Mouse (Mus musculus) forebrain, embryonic 12.5 days (tissue): ENCODE measurements at regions not wholly inside any gene's neighbourhood (a gene's known extent, or its start where the extent isn't known, plus 50 kb on each side); places are given as distances from the start of the nearest gene placed in this dataset.

Experiments used
- ATAC-seq: fragments of 200-750 bp; cut with Nextera tagmentation; 2 replicates; pipeline ENCODE4 v1.8.0; 2017; ENCODE audit warnings: moderate TSS enrichment; ENCODE audit not compliant: low FRiP score
- H3K27ac ChIP-seq: fragments of 300-500 bp; sonication (generic); 2 replicates; pipeline ENCODE4 v1.5.1; 2016; ENCODE audit warnings: mild to moderate bottlenecking
- H3K27me3 ChIP-seq: fragments of 300-500 bp; sonication (generic); 2 replicates; pipeline ENCODE4 v1.6.1; 2016; ENCODE audit warnings: mild to moderate bottlenecking
- H3K36me3 ChIP-seq: fragments of 300-500 bp; sonication (generic); replicated peaks from 2 replicates; pipeline ENCODE4 v1.6.1; 2016; ENCODE audit warnings: mild to moderate bottlenecking
- H3K4me1 ChIP-seq: fragments of 300-500 bp; sonication (generic); 2 replicates; pipeline ENCODE4 v1.6.1; 2016
- H3K4me2 ChIP-seq: fragments of 300-500 bp; sonication (generic); 2 replicates; pipeline ENCODE4 v1.6.1; 2016; ENCODE audit warnings: mild to moderate bottlenecking, moderate library complexity
- H3K4me3 ChIP-seq: fragments of 300-500 bp; sonication (generic); replicated peaks from 2 replicates; pipeline ENCODE4 v1.5.1; 2016; ENCODE audit warnings: mild to moderate bottlenecking
- H3K9ac ChIP-seq: fragments of 300-500 bp; sonication (generic); 2 replicates; pipeline ENCODE4 v1.6.1; 2016; ENCODE audit warnings: mild to moderate bottlenecking
- H3K9me3 ChIP-seq: fragments of 300-500 bp; sonication (generic); 2 replicates; pipeline ENCODE4 v1.6.1; 2016
- WGBS: fragments of 180-500 bp; shearing (Covaris S2); methylation state at CpG from one replicate; pipeline ENCODE4 v1.1.7; 2016; 5-methylcytosine and 5-hydroxymethylcytosine counted together

DNA sequence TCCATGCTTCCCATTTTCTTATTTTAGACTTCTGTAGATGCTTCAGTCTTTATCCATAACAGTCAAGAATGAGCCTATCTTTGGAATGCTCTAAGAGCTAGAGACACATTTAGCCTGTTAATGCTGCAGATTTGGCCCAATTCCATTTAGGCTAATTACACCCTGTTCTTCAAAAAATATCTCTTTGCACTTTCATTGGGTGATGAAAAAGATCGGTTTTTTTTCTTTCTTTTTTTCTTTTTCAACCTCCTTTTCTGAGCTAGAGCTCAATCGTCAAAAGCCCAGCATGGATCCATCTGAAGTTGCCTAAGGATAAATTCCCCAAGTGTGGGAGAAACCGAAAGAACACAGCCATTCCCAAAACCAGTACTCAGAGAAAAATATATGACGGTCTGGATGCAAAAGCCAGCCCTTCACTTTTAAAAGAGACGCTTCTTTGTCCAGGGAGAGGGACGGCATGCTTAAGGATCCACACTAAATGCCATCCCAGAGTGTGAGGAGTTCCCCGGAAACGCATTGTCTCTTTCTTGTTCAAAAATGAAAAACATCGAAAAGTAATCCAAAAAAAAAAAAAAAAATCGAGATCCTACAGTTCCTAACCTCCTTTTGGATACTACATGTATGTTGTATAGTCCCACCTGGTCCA is 314.3 kb upstream of the Cxadr start:
- H3K4me3 ChIP-seq: no peak overlapping the region
- H3K27ac ChIP-seq: no peak overlapping the region
- H3K36me3 ChIP-seq: no peaks in the 10 kb centered on the region
- no peak overlapping the region; the same call in 1 of the 2 replicates for H3K4me2 ChIP-seq
- ATAC-seq: no peak
- peaks cover 6% of the 10 kb centered on the region; the same call in 1 of the 2 replicates for H3K9me3 ChIP-seq
- H3K4me1 ChIP-seq: 0 out of 2 replicates have a peak, but pooled peaks cover 4% of the 10 kb centered on the region
- WGBS: 60% methylated on average over 10 of the region's 10 CpGs
- no peak overlapping the region for H3K9ac ChIP-seq
- H3K27me3 ChIP-seq: no peaks in the 10 kb centered on the region

DNA sequence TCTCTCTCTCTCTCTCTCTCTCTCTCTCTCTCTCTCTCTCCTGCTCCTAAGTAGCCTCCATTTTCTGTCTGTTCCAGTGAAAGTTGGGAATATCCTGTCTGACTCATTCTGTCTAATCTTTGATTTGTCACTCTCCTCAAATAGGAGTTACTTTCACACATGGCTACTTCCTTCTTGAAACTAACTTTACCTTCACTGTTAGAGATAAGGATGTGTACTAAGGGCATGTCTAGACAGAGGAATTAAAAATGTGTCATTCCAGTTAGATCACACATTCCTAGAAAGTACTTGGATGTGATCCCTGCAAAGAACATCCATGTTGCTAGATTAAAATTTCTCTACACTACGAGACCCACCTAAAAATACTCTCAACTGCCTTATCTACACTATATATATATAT is 346.9 kb upstream of the Gm11146 start:
- ATAC-seq: no peak
- Histone ChIP-seq H3K4me1 (0 out of 2 replicates have a peak, but pooled peaks cover 2% of the 10 kb centered on the region), H3K27me3 (no peaks in the 10 kb centered on the region), H3K4me2 (no peak overlapping the region), H3K36me3 (no peaks in the 10 kb centered on the region), H3K9me3 (no peaks in the 10 kb centered on the region), H3K4me3 (no peak overlapping the region), H3K27ac (no peak overlapping the region), H3K9ac (no peak overlapping the region)
- 97% methylated on average over 1 of the region's 1 CpGs for WGBS

DNA sequence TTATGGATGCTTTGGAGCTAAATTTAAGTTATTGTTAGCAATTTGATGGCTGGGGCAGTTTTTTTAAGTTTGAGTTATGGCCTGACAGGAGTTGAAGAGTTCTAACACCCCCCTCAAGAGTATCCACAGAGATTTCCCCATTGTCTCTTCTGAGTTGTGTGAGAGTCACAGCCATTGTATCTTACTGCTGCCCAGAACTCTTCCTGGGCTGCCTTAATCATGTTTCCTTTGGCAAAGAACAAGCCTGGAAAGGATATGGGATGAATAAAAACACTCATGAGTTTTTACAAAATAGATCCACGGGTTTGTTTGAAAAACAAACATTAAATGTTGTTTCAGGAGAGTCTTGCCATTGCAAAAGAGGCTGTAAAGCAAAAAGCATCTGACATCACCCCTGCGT is 343.5 kb upstream of the Gm11146 start:
- 67% methylated on average over 2 of the region's 2 CpGs for WGBS
- H3K36me3 ChIP-seq: no peaks in the 10 kb centered on the region
- no peak overlapping the region for H3K9ac ChIP-seq
- no peak overlapping the region for H3K27ac ChIP-seq
- no peaks in the 10 kb centered on the region for H3K9me3 ChIP-seq
- ATAC-seq: no peak
- H3K4me3 ChIP-seq: no peak overlapping the region
- H3K4me2 ChIP-seq: no peak overlapping the region
- H3K4me1 ChIP-seq: 0 out of 2 replicates have a peak, but pooled peaks cover 2% of the 10 kb centered on the region
- H3K27me3 ChIP-seq: no peaks in the 10 kb centered on the region

DNA sequence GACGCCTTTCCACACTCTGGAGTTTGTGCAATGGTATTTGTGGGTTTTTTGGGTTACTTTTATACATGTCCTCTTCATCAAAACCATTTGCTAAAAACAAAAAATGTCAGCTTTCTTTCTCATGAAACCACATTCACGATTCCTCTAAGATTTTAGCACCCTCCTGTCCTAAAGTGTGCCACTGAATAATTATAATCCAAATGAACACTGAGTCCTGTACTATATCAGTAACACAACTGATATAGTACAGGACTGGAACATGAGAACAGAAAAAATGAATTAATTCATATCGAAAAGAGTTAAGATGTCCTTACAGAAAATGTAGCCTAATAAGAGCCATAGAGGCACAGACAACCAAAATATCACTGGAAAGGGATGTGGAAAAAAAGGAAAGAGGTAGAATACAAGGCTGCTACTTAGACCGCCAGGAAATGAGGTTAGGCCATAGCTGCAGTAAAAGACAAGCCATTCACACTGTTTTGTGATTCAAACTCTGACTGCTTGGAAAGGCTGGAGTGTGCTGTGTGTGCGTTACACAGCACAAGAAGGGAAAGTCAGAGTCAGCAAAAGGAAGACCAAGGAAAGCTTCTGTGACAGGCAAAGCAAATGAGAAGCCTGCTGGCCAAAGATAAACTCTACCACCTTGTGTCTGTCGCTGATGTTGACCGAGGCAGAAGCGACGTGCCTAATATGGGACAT is 329.3 kb upstream of the Gm11146 start:
- Histone ChIP-seq H3K4me1 (no peaks in the 10 kb centered on the region), H3K36me3 (no peaks in the 10 kb centered on the region), H3K27ac (no peak overlapping the region), H3K4me2 (no peak overlapping the region), H3K9ac (no peak overlapping the region), H3K9me3 (no peaks in the 10 kb centered on the region), H3K27me3 (no peaks in the 10 kb centered on the region), H3K4me3 (no peak overlapping the region)
- ATAC-seq: no peak
- WGBS: 88% methylated on average over 9 of the region's 9 CpGs

DNA sequence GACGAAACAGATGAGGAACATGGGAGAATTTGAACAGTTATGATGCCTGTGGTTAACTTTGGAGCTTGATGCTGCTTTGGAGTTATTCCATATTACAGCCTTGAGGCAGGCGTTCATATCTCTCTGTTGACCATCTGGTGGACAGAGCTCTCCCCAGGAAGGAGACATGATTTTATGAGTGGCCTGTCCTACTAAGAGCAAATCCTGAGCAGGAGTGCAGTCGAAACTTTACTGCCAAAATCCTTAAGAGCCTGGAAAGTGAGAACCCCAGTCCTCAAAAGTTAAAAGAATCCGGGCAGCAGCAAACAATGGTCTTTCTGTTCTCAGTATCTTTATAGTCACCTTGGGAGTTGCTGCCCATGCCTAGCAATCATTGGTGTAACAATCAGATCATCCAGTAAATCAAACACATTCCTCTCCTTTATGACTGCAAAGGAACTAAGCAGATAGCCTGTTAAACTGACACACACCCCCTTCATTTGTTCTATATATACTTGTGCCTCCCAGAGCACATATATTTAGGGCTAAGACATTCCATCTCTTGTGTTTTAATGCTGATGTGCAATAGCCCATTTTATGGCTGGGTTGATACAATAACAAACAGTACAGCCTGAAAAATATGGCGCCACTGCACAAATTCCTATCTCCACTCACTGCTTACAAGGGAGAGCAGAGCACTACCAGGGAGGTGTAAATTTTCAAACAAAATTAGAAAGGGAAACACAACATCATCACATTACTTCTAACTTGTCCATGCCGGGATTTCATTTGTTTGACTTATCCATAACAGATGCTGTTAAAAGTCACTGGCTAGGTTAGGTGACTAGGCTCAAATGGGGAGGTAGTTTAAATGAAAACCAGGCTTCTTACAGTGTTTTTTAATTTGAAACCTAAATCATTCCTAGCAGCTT is 312.5 kb upstream of the Gm11146 start:
- no peaks in the 10 kb centered on the region for H3K27me3 ChIP-seq
- no peak overlapping the region for H3K27ac ChIP-seq
- no peak overlapping the region for H3K4me2 ChIP-seq
- no peaks in the 10 kb centered on the region for H3K4me1 ChIP-seq
- H3K9ac ChIP-seq: no peak overlapping the region
- no peak overlapping the region for H3K4me3 ChIP-seq
- H3K36me3 ChIP-seq: no peaks in the 10 kb centered on the region
- no peaks in the 10 kb centered on the region for H3K9me3 ChIP-seq
- no peak for ATAC-seq
- WGBS: 77% methylated on average over 6 of the region's 6 CpGs

DNA sequence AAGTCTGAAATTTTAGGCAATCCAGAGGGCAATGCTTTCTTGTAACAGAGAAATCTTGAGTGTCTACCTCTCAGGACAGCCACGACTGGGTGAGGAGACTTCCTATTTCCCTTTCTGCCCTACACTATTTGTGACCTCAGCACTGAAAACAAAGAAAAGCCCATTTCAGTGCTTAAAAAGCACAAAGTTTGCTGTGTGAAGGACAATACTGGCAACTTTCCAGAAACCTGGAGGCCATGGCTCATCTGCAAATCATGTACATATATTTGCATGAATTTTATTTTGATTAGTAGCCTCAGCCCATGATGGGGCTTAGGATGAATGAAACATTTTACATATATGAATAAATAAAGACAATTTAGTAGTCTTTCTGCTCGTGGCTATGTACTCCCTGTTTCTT is 292.4 kb upstream of the Gm11146 start:
- H3K4me3 ChIP-seq: no peak overlapping the region
- ATAC-seq: no peak
- 0 out of 2 replicates have a peak overlapping the region, but pooled peaks have one; percentile 26 for H3K27ac ChIP-seq
- H3K36me3 ChIP-seq: no peaks in the 10 kb centered on the region
- no peak overlapping the region for H3K4me2 ChIP-seq
- H3K9ac ChIP-seq: no peak overlapping the region
- no peaks in the 10 kb centered on the region for H3K27me3 ChIP-seq
- no peaks in the 10 kb centered on the region for H3K9me3 ChIP-seq
- H3K4me1 ChIP-seq: peaks cover 8% of the 10 kb centered on the region
- 46% methylated on average over 2 of the region's 2 CpGs for WGBS

DNA sequence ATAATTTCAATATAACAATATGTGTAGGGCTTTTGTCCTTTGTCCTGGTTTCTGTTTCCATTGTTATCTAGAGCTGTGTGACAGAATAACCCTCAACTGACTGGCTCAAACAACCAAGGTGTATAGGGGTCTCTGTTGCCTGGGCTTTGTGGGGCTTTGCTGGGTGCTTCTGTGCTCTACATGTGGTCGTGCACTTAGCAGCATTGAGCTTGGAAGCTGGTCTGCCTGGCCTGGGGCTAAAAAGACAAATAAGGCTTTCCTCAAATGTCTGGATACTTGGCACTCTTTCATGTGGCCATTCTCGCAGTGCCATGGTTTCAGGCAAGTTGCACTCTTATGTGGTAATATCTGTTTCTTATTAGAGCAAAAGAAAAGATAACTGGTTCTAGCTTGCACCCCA is 291.8 kb upstream of the Gm11146 start:
- Histone ChIP-seq H3K9ac (no peak overlapping the region), H3K4me1 (peaks cover 8% of the 10 kb centered on the region), H3K4me3 (no peak overlapping the region), H3K9me3 (no peaks in the 10 kb centered on the region), H3K27me3 (no peaks in the 10 kb centered on the region), H3K4me2 (no peak overlapping the region), H3K27ac (peak overlapping the region; percentile 46; the same call in 1 of the 2 replicates), H3K36me3 (no peaks in the 10 kb centered on the region)
- 64% methylated on average over 2 of the region's 2 CpGs for WGBS
- ATAC-seq: peak; percentile 58; the same call in 1 of the 2 replicates

DNA sequence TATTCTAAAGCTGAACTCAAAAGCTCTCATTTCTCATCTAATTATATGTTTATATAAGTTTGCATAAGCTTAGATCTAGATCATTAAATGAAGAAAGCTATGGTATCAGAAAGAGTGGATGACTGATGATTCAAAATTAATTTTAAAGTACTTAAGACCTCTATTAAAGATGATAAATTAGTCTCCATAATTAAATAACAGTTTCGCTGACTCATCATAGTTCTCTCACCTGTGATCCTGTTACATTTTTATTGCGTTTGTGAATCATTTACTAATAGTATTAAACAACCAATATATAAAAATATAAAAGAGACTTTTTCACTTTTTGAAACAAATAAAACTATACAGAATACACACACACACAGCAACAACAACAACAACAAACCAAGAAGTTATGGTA is 290.8 kb upstream of the Gm11146 start:
- H3K4me3 ChIP-seq: no peak overlapping the region
- 84% methylated on average over 2 of the region's 2 CpGs for WGBS
- H3K36me3 ChIP-seq: no peaks in the 10 kb centered on the region
- no peaks in the 10 kb centered on the region for H3K9me3 ChIP-seq
- no peak overlapping the region for H3K9ac ChIP-seq
- no peak for ATAC-seq
- no peak overlapping the region for H3K4me2 ChIP-seq
- H3K27me3 ChIP-seq: no peaks in the 10 kb centered on the region
- H3K27ac ChIP-seq: no peak overlapping the region
- H3K4me1 ChIP-seq: peaks cover 8% of the 10 kb centered on the region

DNA sequence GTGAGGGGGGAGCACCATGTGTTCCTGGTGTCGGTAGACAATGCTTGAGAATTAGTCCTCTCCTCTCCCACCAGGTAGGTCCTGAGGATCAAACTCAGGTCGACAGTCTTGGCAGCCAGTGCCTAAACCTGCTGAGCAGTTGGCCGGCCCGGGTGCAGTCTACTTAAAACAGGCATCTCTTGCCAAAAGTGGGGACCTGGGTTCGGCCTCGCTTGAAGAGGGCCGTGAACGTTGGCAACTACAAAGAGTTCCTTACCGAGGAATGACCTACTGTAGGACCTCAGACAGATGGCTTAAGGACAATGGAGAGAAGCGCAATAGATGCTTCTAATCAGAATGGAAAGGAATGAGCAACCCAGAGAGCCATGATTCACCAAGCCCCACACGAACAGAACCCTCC is 287.5 kb upstream of the Gm11146 start:
- H3K9me3 ChIP-seq: no peaks in the 10 kb centered on the region
- 92% methylated on average over 11 of the region's 11 CpGs for WGBS
- no peak for ATAC-seq
- no peak overlapping the region for H3K4me2 ChIP-seq
- H3K9ac ChIP-seq: no peak overlapping the region
- no peaks in the 10 kb centered on the region for H3K27me3 ChIP-seq
- no peak overlapping the region for H3K4me3 ChIP-seq
- H3K27ac ChIP-seq: no peak overlapping the region
- H3K4me1 ChIP-seq: peaks cover 16% of the 10 kb centered on the region
- no peaks in the 10 kb centered on the region for H3K36me3 ChIP-seq

DNA sequence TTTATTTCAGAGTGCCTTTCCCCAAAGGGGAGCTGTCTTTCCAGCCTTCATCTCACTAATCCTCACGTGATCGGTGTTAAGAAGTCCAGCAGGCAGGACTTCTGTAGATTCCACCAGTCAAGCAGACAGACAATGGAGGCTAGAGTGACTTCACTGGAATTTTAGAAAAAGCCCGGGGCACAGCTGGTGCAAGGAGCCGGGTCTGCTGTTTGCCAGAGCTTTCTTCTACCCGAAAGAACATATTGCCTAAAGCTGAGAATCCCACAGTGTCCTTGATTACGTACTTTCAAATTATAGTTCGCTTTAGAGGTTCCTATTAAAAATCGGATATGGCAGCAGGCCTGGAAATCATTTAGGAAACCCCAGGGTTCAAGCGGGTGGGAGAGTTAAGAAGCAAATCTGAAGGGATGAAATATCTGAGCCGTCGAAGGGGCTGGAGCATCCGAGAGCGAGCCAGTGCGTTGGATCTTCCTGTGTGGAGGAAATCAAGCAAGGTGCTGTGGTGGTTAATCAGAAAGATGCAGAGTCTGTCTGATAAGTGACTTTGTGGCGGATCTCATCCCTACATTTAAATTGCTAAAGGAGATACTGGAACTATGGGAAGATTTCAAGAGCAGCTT is 283.3 kb upstream of the Gm11146 start:
- H3K4me3 ChIP-seq: no peak overlapping the region
- ATAC-seq: peak; percentile 60; the same call in 1 of the 2 replicates

DNA sequence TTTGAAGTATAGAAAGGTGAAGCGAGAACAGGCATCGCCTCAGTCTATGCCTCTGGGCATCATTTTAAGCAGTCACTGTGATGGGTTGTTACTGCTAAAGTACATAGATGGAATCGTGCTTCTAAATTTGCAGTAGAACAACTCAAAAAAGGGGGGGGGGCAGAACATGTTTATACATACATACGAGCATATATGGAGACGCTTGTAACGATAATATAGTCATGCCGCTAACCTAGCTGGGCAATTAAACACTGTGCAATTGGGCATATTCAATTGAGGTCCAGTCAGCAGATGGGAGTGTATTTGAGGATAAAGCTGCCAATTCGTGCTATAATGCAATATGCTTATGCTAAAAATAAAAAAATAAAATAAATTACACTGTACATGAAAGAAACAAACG is 282.6 kb upstream of the Gm11146 start:
- H3K9me3 ChIP-seq: no peaks in the 10 kb centered on the region
- H3K36me3 ChIP-seq: no peaks in the 10 kb centered on the region
- peaks cover 8% of the 10 kb centered on the region for H3K4me1 ChIP-seq
- no peak overlapping the region for H3K4me2 ChIP-seq
- WGBS: 85% methylated on average over 9 of the region's 9 CpGs
- no peak for ATAC-seq
- no peaks in the 10 kb centered on the region for H3K27me3 ChIP-seq
- H3K9ac ChIP-seq: no peak overlapping the region
- H3K27ac ChIP-seq: no peak overlapping the region
- H3K4me3 ChIP-seq: no peak overlapping the region

More for the DNA sequence above, 283.3 kb upstream of the Gm11146 start:
- H3K36me3 ChIP-seq: no peaks in the 10 kb centered on the region
- no peak overlapping the region for H3K9ac ChIP-seq
- 49% methylated on average over 15 of the region's 15 CpGs for WGBS
- peaks cover 8% of the 10 kb centered on the region for H3K4me1 ChIP-seq
- H3K9me3 ChIP-seq: no peaks in the 10 kb centered on the region
- no peaks in the 10 kb centered on the region for H3K27me3 ChIP-seq
- H3K4me2 ChIP-seq: 0 out of 2 replicates have a peak overlapping the region, but pooled peaks have one; percentile 13
- H3K27ac ChIP-seq: peak overlapping the region; percentile 47

DNA sequence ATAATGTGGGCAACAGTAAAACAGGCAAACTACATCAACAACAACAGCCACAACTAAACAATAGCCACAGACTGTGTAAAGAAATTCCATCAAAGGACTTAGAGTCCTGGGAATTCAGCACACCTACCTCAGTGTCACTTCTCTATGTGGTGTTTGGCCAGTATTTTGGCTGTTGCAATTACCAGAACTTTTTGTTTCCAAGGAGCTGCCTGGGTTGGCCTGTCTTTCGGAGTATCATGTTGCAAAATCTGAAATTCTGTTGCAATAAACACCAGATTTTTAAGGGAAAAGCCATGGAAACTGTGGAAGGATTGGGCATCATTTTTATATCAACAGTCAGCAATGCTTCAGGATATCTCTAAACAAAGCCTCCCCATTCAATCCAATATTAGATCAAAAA is 275.1 kb upstream of the Gm11146 start:
- no peak overlapping the region for H3K4me2 ChIP-seq
- H3K4me1 ChIP-seq: no peaks in the 10 kb centered on the region
- no peak overlapping the region for H3K4me3 ChIP-seq
- no peaks in the 10 kb centered on the region for H3K9me3 ChIP-seq
- WGBS: 82% methylated on average over 1 of the region's 1 CpGs
- H3K27ac ChIP-seq: no peak overlapping the region
- no peak for ATAC-seq
- no peaks in the 10 kb centered on the region for H3K27me3 ChIP-seq
- no peak overlapping the region for H3K9ac ChIP-seq
- H3K36me3 ChIP-seq: no peaks in the 10 kb centered on the region
